Mouse (Mus musculus) forebrain, embryonic 15.5 days (tissue): Measurements from ENCODE around the gene Gm37240. TPM values are rescaled to one million over a fixed set of nuclear protein-coding genes. Genes with fewer than 3 reads are reported as not detected.

ENCODE experiments used
- ATAC-seq: fragments of 200-750 bp; cut with Nextera tagmentation; replicated peaks from 2 replicates; pipeline ENCODE4 v1.8.0; 2017; ENCODE audit warnings: mild to moderate bottlenecking, moderate TSS enrichment, moderate library complexity
- H3K27ac ChIP-seq: fragments of 300-500 bp; sonication (generic); replicated peaks from 2 replicates; pipeline ENCODE4 v1.5.1; 2015; ENCODE audit warnings: mild to moderate bottlenecking, inconsistent platforms
- H3K27me3 ChIP-seq: fragments of 300-500 bp; sonication (generic); 2 replicates; pipeline ENCODE4 v1.6.1; 2015; ENCODE audit warnings: inconsistent platforms
- H3K36me3 ChIP-seq: fragments of 300-500 bp; sonication (generic); 2 replicates; pipeline ENCODE4 v1.6.1; 2015; ENCODE audit warnings: mild to moderate bottlenecking, inconsistent platforms
- H3K4me1 ChIP-seq: fragments of 300-500 bp; sonication (generic); 2 replicates; pipeline ENCODE4 v1.6.1; 2015; ENCODE audit warnings: inconsistent platforms
- H3K4me2 ChIP-seq: fragments of 300-500 bp; sonication (generic); replicated peaks from 2 replicates; pipeline ENCODE4 v1.6.1; 2015; ENCODE audit warnings: mild to moderate bottlenecking, inconsistent platforms
- H3K4me3 ChIP-seq: fragments of 300-500 bp; sonication (generic); 2 replicates; pipeline ENCODE4 v1.5.1; 2015; ENCODE audit warnings: mild to moderate bottlenecking, inconsistent platforms
- H3K9ac ChIP-seq: fragments of 300-500 bp; sonication (generic); replicated peaks from 2 replicates; pipeline ENCODE4 v1.6.1; 2015; ENCODE audit warnings: mild to moderate bottlenecking, inconsistent platforms
- H3K9me3 ChIP-seq: fragments of 300-500 bp; sonication (generic); 2 replicates; pipeline ENCODE4 v1.6.1; 2016; ENCODE audit warnings: inconsistent platforms
- WGBS: fragments of 180-500 bp; shearing (Covaris S2); methylation state at CpG from one replicate; pipeline ENCODE4 v1.1.7; 2015; ENCODE audit warnings: mixed read lengths; 5-methylcytosine and 5-hydroxymethylcytosine counted together
- polyA plus RNA-seq: library from polyadenylated mRNA; unstranded; fragments of >200 nt; fragmentation: Nextera tagmentation; extraction: Ambion mirVana; gene quantifications from 2 replicates; pipeline ENCODE4 v1.2.1, GENCODE M21; 2015

Gm37240 gene
- polyA plus RNA-seq, 1 experiment from 2014 or later = 2.2 TPM

GRCm38 (mm10) chr3:85022800-85023199, 864.5 kb downstream of the Gm37240 start:
- 80% methylated on average over 11 of the region's 11 CpGs for WGBS
- no peak for ATAC-seq

GRCm38 (mm10) chr3:85021816-85022215, 865.5 kb downstream of the Gm37240 start:
- H3K4me1 ChIP-seq = peaks cover 11% of the 10 kb centered on the region
- 98% methylated on average over 6 of the region's 6 CpGs for WGBS
- no peak overlapping the region for H3K4me2 ChIP-seq
- no peaks in the 10 kb centered on the region for H3K27me3 ChIP-seq
- no peak overlapping the region for H3K4me3 ChIP-seq
- H3K9ac ChIP-seq = no peak overlapping the region
- no peaks in the 10 kb centered on the region for H3K36me3 ChIP-seq
- H3K9me3 ChIP-seq = no peaks in the 10 kb centered on the region
- H3K27ac ChIP-seq = no peak overlapping the region
- no peak for ATAC-seq

More at GRCm38 (mm10) chr3:85022800-85023199, 864.5 kb downstream of the Gm37240 start:
- H3K9ac ChIP-seq = no peak overlapping the region
- H3K27ac ChIP-seq = no peak overlapping the region
- peaks cover 11% of the 10 kb centered on the region for H3K4me1 ChIP-seq
- H3K4me2 ChIP-seq = no peak overlapping the region
- no peaks in the 10 kb centered on the region for H3K27me3 ChIP-seq
- no peaks in the 10 kb centered on the region for H3K9me3 ChIP-seq
- no peaks in the 10 kb centered on the region for H3K36me3 ChIP-seq
- no peak overlapping the region for H3K4me3 ChIP-seq

GRCm38 (mm10) chr3:85020137-85020536, 867.2 kb downstream of the Gm37240 start:
- peaks cover 6% of the 10 kb centered on the region for H3K4me1 ChIP-seq
- no peak for ATAC-seq
- no peaks in the 10 kb centered on the region for H3K36me3 ChIP-seq
- no peak overlapping the region for H3K4me2 ChIP-seq
- no peak overlapping the region for H3K27ac ChIP-seq
- H3K4me3 ChIP-seq = no peak overlapping the region
- no peak overlapping the region for H3K9ac ChIP-seq
- H3K9me3 ChIP-seq = no peaks in the 10 kb centered on the region
- no peaks in the 10 kb centered on the region for H3K27me3 ChIP-seq

GRCm38 (mm10) chr3:85015667-85016066, 871.7 kb downstream of the Gm37240 start:
- no peaks in the 10 kb centered on the region for H3K27me3 ChIP-seq
- H3K4me1 ChIP-seq = peaks cover 3% of the 10 kb centered on the region; the same call in 1 of the 2 replicates
- no peak overlapping the region for H3K4me2 ChIP-seq
- H3K27ac ChIP-seq = peak overlapping the region; percentile 29
- ATAC-seq = peak; percentile 66; the same call in 1 of the 2 replicates
- 61% methylated on average over 9 of the region's 9 CpGs for WGBS
- no peaks in the 10 kb centered on the region for H3K36me3 ChIP-seq
- no peak overlapping the region for H3K9ac ChIP-seq
- H3K4me3 ChIP-seq = no peak overlapping the region
- H3K9me3 ChIP-seq = no peaks in the 10 kb centered on the region

GRCm38 (mm10) chr3:85012889-85013288, 874.4 kb downstream of the Gm37240 start:
- no peak overlapping the region for H3K27ac ChIP-seq
- H3K4me1 ChIP-seq = peaks cover 3% of the 10 kb centered on the region; the same call in 1 of the 2 replicates
- H3K9me3 ChIP-seq = no peaks in the 10 kb centered on the region
- no peak overlapping the region for H3K4me3 ChIP-seq
- no peaks in the 10 kb centered on the region for H3K36me3 ChIP-seq
- no peak for ATAC-seq
- H3K9ac ChIP-seq = no peak overlapping the region
- H3K27me3 ChIP-seq = no peaks in the 10 kb centered on the region
- 68% methylated on average over 6 of the region's 6 CpGs for WGBS
- H3K4me2 ChIP-seq = no peak overlapping the region

- no peak overlapping the region for H3K4me3 ChIP-seq
- H3K9me3 ChIP-seq = no peaks in the 10 kb centered on the region
- H3K9ac ChIP-seq = no peak overlapping the region
- 77% methylated on average over 2 of the region's 2 CpGs for WGBS
- no peaks in the 10 kb centered on the region for H3K4me1 ChIP-seq
- H3K27ac ChIP-seq = no peak overlapping the region
- H3K4me2 ChIP-seq = no peak overlapping the region
- H3K36me3 ChIP-seq = no peaks in the 10 kb centered on the region
- ATAC-seq = no peak
- no peaks in the 10 kb centered on the region for H3K27me3 ChIP-seq
Measured at GRCm38 (mm10) chr3:85005257-85005656, 882.1 kb downstream of the Gm37240 start.

- Histone ChIP-seq H3K9ac (no peak overlapping the region), H3K4me2 (no peak overlapping the region), H3K4me1 (no peaks in the 10 kb centered on the region), H3K27me3 (no peaks in the 10 kb centered on the region), H3K4me3 (no peak overlapping the region), H3K27ac (no peak overlapping the region), H3K9me3 (no peaks in the 10 kb centered on the region; the same call in 1 of the 2 replicates), H3K36me3 (no peaks in the 10 kb centered on the region)
- no peak for ATAC-seq
- 94% methylated on average over 4 of the region's 4 CpGs for WGBS
Measured at GRCm38 (mm10) chr3:84988880-84989279, 898.4 kb downstream of the Gm37240 start.

- no peak overlapping the region for H3K9ac ChIP-seq
- H3K27ac ChIP-seq = no peak overlapping the region
- no peaks in the 10 kb centered on the region for H3K36me3 ChIP-seq
- no peaks in the 10 kb centered on the region for H3K9me3 ChIP-seq
- H3K4me2 ChIP-seq = no peak overlapping the region
- no peaks in the 10 kb centered on the region for H3K4me1 ChIP-seq
- H3K4me3 ChIP-seq = no peak overlapping the region
- ATAC-seq = no peak
- H3K27me3 ChIP-seq = no peaks in the 10 kb centered on the region
- WGBS = 91% methylated on average over 8 of the region's 8 CpGs
Measured at GRCm38 (mm10) chr3:84985121-84985625, 902.1 kb downstream of the Gm37240 start.

- no peaks in the 10 kb centered on the region for H3K27me3 ChIP-seq
- 76% methylated on average over 4 of the region's 4 CpGs for WGBS
Measured at GRCm38 (mm10) chr3:84982688-84983087, 904.6 kb downstream of the Gm37240 start.

GRCm38 (mm10) chr3:84980158-84980557, 907.2 kb downstream of the Gm37240 start:
- Histone ChIP-seq H3K4me1 (no peaks in the 10 kb centered on the region), H3K4me3 (no peak overlapping the region), H3K27ac (no peak overlapping the region), H3K9ac (no peak overlapping the region), H3K27me3 (no peaks in the 10 kb centered on the region), H3K36me3 (peaks cover 28% of the 10 kb centered on the region), H3K4me2 (no peak overlapping the region), H3K9me3 (no peaks in the 10 kb centered on the region)
- no peak for ATAC-seq
- 95% methylated on average over 2 of the region's 2 CpGs for WGBS

More at GRCm38 (mm10) chr3:84982688-84983087, 904.6 kb downstream of the Gm37240 start:
- H3K9ac ChIP-seq = no peak overlapping the region
- no peaks in the 10 kb centered on the region for H3K4me1 ChIP-seq
- no peak overlapping the region for H3K27ac ChIP-seq
- H3K36me3 ChIP-seq = peaks cover 9% of the 10 kb centered on the region; the same call in 1 of the 2 replicates
- H3K9me3 ChIP-seq = no peaks in the 10 kb centered on the region
- H3K4me2 ChIP-seq = no peak overlapping the region
- no peak overlapping the region for H3K4me3 ChIP-seq
- ATAC-seq = no peak

GRCm38 (mm10) chr3:84978676-84979075, 908.6 kb downstream of the Gm37240 start:
- H3K4me3 ChIP-seq = no peak overlapping the region

GRCm38 (mm10) chr3:84974193-84974592, 913.1 kb downstream of the Gm37240 start:
- no peaks in the 10 kb centered on the region for H3K4me1 ChIP-seq
- no peak overlapping the region for H3K4me3 ChIP-seq
- H3K4me2 ChIP-seq = no peak overlapping the region
- H3K27ac ChIP-seq = no peak overlapping the region
- ATAC-seq = no peak
- WGBS = 97% methylated on average over 9 of the region's 9 CpGs
- no peaks in the 10 kb centered on the region for H3K9me3 ChIP-seq
- peaks cover 48% of the 10 kb centered on the region for H3K36me3 ChIP-seq
- no peaks in the 10 kb centered on the region for H3K27me3 ChIP-seq
- H3K9ac ChIP-seq = no peak overlapping the region

More at GRCm38 (mm10) chr3:84978676-84979075, 908.6 kb downstream of the Gm37240 start:
- no peaks in the 10 kb centered on the region for H3K27me3 ChIP-seq
- H3K9me3 ChIP-seq = no peaks in the 10 kb centered on the region
- H3K27ac ChIP-seq = no peak overlapping the region
- WGBS = 90% methylated on average over 11 of the region's 11 CpGs
- no peak overlapping the region for H3K9ac ChIP-seq
- H3K4me2 ChIP-seq = no peak overlapping the region
- ATAC-seq = no peak
- H3K4me1 ChIP-seq = no peaks in the 10 kb centered on the region
- H3K36me3 ChIP-seq = peaks cover 34% of the 10 kb centered on the region

- Histone ChIP-seq H3K9ac (no peak overlapping the region), H3K4me3 (no peak overlapping the region), H3K27me3 (no peaks in the 10 kb centered on the region), H3K36me3 (peaks cover 47% of the 10 kb centered on the region), H3K4me1 (no peaks in the 10 kb centered on the region), H3K9me3 (no peaks in the 10 kb centered on the region), H3K27ac (no peak overlapping the region), H3K4me2 (no peak overlapping the region)
- 95% methylated on average over 2 of the region's 2 CpGs for WGBS
- no peak for ATAC-seq
Measured at GRCm38 (mm10) chr3:84972881-84973280, 914.4 kb downstream of the Gm37240 start.
